Mouse (Mus musculus) right cerebral cortex, postnatal 4 days (tissue): ENCODE data around the gene Nrg3.

ENCODE experiments used
- DNase-seq: peaks from one replicate; pipeline ENCODE4 v3.0.0-alpha.2; 2022

Gene Nrg3

DNA sequence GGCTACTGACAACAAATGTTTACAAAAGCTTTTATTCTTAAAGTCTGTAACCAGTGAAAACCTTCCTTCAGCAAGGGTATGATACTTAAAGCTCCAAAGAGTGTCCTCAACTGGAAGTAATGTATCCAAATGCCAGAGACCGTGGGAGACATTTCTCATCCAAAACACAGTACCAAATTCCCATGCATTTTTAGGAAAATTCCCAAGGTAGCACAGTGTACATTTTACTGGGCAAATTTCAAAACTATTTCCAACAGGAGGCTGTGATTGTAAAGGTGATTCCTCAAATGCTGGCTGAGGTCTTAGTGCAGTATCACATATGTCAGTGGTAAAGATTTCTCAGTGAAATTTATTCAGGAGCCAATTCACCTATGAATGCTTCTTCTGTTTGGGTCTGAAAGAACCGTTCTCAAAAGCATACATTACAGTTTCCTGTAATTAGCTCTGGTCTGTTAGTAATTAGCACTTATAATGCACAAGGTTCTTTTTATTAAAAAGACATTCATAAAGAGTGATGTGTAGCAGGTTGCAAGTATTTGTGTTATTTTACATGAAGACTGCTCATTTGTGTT, 536.3 kb downstream of the Nrg3 start:
- no peak for DNase-seq

DNA sequence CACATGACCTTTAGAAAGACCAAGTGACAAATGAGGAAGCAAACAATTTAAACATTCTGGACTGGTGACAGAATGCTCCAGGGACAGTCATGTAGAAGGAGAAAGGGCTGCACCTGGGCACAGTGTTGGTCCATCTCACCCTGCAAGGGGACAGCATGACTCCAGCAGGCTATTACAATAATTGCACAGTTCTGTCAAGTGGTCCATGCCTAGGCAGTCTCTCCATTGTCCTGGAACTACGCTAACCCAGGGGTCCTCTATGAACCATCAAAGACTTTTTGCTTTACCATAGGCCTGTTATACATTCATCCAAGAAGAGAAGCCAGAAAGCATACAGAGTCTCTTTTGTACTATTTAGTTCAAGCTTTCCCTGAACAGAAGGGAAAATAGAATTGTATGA, 549.2 kb downstream of the Nrg3 start:
- DNase-seq: no peak

DNA sequence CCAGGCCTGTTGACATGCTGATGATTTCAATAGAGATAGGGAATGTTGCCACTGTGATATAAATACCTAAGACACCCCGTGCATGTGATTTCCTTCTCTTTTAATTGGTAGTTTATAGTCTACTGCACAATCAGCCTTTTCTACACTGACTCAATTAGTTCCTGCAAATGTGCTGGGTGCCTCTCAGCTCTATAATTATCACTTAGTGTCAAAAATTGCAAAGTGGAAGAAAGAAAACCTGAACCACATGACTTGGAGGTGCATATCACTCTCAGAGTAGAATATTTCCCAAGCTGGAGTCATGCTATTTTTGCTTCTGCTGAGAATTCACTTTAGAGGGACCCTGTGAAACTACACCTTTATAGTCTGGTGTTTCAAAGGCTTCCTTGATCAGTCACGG, 552.1 kb downstream of the Nrg3 start:
- DNase-seq: no peak

DNA sequence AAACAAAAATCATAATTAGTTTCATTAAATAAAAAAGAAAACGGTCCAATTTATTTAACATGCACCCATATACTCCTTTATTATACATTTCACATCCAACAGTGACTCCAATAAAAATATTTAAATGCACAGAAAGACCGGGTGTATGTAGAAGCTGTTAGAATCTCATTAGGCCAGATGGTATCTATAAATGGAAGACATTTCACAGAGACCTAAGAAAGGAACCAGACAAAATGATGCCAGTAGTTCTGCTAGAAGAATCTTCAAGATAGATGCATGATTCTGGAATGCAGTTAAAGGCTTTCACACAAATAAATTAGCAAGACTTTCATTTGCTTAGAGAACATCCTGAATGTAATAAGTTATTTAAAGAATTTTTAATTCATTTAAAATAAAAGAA, 602.3 kb downstream of the Nrg3 start:
- DNase-seq: no peak

DNA sequence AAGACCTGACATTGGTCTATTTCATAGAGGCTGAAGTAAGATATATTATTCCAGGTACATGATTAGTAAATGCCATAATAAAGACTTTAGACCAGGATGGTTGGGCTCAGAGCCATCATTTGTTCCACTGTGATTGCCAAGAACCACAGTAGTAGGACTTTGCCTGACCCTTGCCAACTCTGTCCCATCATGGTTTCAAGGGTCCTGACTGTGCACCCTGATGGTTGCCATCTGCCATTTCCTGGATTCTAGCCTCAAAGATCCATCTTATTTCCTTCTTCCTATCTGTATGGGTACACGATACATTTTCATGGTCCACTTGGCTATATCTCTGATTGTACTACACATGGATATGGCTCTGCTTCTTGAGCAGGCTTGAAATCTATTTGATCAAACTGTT, 625.3 kb downstream of the Nrg3 start:
- no peak for DNase-seq

DNA sequence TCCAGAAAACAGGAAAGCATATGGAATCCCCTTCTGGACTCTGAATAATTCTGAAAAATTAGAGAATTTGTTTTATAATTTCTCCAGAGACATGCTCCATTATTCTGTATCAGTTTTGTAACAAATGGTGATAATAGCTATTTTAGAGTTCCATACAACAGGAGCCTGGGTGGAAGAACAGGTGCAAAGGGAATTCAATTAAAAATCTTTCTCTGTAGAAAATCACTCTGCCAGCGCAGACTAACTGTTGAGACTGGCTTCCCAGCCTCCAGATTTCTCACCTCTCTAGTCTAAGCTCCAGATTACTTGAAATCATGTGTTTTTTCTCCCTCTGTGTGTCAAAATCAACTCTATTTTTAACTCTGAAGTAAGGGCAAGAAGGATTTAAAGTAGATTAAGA, 625.8 kb downstream of the Nrg3 start:
- no peak for DNase-seq

DNA sequence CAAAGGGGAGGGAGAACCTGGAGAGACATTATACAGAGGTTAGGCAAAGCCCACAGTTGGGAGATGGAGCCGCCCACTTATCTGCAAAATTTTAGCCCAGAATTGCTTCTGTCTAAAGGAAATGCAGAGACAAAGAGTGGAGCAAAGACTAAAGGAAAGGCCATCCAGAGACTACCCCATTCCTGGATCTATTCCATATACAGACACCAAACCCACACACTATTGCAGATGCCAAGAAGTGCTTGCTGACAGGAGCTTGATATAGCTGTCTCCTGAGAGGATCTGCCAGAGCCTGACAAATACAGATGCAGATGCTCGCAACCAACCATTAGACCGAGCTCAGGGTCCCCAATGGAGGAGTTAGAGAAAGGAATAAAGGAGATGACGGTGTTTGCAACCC, 637.9 kb downstream of the Nrg3 start:
- no peak for DNase-seq

DNA sequence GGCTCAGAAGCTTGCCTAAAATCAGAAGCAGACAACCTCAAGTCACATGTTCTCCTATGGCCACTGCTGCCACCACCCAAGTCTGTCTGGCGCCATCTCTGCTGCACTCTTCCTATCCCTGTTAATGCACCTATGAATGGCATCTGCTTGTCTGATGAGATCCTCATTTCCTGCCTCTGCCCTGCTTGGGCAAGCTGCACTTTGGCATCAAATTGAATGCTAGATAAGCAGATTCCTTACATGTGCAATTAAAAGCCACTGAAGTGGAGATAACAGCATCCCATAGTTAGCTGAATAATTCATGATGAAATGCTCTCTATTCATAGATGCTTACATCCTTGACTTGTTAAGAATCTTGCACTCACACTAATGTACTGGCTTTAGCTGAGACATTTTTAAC, 648.0 kb downstream of the Nrg3 start:
- DNase-seq: no peak

DNA sequence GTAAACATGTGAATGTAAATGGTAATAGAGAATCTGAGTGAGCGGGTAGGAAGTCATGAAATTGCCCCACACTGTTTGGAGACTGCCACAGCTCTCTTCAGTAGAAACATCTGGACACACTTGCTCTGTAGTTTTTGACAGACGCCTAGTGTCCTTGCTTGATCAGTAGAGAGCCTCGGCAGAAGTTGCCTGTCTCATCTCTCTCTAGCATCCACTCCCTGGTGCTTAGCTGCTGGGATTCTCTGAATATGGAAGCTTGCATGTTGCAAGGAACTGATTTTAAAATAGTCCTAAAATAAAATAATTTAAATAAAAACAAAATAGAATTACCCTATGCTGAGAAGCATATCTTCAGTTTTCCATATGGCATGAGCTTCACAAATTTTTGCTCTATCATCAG, 675.9 kb downstream of the Nrg3 start:
- DNase-seq: no peak

DNA sequence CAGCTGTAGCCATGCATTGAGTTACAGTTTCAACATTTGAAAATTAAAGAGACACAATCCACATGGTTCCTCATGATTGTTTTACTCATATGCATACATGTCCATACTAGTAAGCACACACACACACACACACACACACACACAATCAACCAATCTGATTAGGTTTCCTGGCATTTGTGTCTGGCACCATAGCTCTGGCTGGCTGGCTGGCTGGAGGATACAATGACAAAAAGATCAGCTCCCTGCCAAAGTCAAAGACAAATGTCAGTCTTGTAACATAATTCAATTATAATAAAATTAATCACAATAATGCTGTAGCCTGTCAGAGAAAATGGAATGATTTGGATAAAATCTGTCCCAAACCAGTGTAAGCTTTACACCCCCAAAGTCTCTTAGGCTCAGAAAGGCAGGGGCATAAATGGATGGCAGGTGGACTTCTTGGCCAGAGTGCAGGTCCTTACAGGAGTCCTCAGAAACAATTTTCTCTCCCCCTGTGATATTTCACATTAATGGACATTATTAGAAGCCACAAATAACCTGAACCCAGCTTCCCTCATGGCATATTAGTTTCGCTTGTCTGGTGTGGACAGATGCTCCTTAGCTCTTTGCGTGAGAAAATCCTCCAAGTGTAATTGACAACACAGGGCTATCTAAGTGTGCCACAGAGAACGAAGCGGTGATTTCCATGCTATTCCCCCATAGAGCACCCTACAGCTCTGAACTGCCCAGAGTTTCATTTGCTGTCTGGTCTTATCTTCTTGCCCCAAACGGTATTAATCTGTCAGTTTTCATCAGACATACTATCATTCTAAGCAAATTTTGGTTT, 697.4 kb downstream of the Nrg3 start:
- DNase-seq: no peak

DNA sequence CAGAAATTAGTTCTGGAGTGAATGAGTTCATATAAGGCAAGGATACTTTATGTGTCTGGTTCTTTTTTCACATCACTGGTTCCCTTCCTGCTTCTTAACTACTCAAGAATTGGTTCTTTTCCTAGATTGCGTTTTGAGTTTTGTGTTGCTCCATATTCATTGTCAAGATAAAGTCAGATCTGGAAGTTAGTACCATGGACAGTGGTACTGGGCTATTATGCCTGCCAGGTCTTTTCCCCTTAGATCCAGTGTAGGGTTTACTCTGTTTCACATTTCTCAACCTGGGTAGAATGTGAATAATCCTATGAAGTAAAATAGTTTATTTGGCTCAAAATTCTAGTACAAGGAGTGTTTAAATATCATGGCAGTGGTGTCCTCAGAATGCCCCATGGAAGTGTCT, 698.1 kb downstream of the Nrg3 start:
- DNase-seq: no peak

DNA sequence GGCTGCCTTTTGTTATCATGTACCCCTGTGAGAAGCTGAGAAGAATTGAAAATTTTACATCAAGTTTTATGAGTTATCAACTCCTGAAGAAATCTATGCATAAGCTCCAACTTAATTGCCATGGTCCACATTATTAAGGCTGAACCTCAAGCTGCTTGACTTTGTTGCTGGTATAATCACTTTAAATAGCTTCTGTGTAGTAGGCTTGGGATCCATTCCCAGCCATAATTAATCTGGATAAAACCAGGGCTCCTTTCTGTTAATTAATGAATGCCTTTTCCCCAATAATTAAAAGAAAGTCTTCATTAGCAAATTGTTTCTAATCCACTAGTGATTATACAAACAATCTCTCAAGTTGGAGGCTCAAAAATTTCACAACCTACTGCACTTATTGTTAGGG, 742.4 kb downstream of the Nrg3 start:
- DNase-seq: no peak

DNA sequence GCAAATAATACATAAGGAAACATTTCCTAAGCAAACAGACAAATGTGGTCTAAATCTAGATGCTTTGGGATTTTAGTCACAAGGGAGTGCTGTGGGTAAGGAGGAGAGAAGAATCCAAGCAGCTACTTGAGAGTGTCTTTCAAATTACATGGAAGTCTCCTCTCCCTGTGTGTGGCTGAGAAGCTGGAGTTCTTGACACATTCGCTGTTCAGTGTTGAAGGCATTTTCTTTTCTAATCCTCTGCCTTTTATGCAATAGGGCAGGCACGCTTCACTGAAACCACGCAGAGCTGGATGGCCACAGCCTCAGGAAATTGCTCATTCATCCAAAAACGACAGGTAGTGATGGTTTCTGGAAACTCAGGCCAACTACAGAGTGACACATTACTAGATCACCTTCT, 769.0 kb downstream of the Nrg3 start:
- DNase-seq: no peak

DNA sequence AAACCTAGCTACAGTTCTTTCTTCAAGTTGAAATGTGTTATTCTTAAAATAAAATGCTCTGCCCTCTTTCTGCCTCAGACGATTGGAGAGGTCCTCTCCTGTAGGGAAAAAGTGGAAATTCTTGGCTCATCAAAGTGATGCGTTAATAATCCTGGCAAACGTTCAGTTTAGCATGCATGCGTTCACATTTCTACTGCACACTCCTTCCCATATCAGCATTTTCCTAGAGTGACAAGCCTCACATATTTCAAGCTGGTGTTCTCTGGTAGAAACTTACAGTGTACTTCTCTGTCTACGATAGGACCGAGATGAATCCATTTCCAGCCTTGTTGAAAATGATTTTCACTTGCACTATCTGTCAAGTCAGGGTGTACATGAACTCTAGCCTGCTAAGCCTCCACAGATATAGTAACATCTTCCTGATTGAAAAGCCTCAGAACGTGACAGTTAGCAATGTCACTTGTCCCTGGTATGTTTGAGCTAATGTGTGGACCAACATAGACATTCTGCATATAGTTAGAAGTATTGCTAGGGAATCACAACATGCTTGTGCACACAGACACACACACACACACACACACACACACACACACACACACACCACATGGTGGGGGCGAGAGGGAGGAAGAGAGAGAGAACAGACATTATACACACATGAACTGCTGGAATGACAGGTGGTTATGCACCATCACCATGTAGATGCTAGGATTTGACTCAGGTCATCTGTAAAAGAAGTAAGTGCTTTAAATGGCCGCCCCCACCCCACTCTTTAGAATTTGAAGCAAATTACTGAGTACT, 770.1 kb downstream of the Nrg3 start:
- no peak for DNase-seq

DNA sequence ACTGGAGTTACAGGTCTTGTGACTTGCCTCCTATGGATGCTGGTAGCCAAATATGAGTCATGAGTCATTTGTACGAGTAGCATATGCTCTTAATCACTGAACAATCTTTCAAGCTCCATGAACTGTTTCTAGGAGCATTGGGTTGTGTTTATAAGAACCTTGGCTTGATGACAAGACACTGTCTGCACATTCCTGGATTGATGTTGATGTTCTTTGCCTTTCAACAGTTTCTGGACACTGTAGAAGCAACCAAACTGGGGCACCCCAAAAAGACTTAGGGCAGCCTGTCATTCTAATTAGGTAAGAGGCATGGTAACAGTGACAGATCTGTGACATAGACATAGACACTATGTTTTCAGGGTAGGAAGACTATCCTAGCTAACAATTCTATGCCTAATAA, 771.5 kb downstream of the Nrg3 start:
- DNase-seq: no peak

DNA sequence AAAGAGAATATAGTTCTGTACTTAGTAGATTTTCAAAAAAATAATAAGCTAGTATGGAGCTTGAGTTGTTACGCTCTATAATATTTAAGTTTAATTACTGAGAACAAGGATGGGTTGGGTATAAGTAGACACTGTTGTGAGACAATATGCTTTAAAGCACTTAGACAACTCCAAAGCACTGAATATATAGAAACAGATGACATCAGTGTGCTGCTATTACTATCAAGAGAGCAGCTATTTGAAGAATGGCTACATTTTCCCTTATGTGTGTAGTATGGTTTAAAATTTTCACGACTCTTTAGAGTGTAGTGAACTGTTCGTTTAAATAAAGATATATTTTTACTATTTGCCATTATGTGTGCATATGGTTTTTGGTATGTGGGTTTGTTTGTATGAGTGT, 771.9 kb downstream of the Nrg3 start:
- DNase-seq: no peak

DNA sequence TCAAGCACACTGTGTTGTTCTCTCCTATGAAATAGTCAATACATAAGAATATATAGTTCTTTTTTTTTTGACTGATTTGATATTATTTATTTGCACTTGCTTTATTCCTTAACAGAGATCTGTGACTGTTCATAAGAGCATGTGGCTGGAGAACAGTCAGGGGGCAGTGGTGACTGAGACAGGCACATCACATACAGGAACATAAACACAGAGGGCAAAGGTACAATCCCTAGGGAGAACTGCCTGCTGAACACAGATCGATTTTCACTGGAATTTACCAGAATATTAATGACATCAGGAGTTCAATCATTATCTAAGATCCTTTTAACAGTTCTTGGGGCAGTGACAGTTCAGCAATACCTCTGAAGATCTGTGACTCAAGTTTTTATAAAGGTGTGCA, 812.9 kb downstream of the Nrg3 start:
- DNase-seq: no peak

DNA sequence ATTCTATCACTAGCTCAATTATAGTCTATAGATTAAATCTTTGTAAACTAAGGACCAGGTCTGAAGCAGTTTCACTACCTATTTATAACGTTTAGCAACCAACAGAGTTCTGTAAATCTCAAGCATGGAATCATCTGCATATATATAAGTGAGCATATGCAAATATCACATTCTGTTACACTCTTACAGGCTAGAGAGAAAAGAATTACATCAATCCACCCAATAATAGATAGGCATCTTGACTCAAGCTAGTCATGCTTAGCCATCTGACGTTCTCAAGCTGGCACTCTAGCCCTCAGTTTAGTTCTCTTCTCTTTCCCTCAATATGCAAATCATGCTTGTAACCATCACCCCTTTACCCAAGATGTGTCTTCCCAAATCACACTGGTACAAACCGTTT, 835.8 kb downstream of the Nrg3 start:
- DNase-seq: no peak

DNA sequence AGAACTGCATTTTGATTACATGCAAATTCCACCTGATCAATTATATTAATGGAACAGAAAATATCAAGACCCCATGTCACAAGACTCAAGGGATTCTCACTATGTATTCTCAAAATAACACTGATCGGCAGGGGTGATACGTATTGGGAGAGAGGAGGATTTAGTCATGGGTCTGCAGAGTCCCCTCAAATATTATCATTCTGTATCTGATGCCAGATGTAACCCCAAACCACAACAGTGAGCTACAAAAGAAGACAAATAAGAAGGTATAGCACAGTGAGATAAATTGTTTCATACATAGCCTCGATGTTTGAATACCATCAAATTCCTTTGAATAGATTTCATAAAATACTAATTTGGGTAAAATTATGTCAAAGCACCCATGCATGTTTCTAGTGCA, 842.8 kb downstream of the Nrg3 start:
- DNase-seq: no peak

DNA sequence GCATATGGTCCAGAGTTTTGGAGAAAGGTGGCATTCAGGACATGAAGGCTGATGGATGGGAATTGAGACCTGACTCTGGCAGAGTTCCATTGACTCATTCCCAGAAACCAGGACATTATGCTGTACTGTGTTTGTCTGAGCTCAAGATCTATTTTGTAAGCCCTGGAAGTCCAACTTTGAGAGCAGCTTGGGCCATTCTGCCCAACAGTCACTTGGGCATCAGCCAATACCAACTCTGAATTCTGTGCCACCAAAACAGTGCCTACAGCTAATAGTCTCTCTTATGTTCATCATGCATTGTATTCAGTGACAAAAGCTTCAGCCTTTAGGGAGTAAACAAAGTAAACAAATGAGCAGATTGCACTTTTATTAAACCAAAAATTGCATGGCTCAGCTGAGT, 843.2 kb downstream of the Nrg3 start:
- no peak for DNase-seq

DNA sequence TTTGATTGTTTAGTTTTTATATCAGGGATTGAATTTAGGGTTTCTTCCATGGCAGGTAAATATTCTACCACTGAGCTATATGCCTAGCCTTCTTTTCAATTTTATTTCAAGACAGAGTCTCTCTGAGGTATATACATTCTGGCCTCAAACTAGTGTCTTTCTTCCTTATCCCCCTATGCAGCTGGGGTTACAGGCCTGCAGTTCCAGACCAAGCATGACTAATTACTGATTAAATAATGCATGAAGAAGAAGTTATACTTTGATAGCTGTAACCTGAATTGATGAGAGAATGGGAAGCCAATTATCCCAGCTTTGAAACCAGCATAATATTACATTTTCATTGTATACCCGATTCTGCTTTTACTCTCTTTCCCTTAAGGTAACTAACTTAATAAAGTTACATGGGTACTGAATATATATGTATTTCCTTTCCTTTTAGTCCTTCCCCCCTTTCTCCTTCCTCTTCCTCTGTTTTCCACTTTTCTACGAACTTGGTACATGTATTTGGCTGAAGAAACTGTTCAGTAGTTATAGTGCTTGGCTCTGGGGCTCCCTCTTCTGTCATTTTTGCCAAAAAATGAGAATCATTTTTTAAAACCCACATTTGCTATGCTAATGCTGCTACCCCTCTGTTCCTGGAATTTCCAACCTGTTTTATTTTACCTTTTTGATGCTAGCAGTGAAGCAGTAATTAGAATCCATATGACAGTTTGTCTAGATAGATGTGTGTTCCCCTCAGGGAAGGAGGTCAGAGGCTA, 843.8 kb downstream of the Nrg3 start:
- DNase-seq: no peak

DNA sequence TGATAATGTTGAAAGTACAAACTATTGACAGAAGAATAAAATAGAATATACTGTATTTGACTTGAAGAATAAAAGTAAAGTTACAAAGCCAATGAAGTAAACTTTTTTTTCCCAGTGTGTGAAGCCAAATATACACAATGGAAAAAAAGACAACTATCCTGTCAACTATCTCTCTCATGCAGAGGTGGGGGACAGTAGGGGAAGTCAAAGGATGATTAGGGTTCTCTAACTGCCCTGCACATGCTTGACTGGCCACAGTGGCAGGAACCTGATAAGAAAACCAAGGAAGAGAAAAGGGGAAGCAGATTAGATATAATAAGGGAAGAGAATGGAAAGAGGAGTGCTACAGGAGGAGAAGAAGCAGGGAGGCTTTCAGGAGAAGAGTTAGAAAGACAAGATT, 855.9 kb downstream of the Nrg3 start:
- DNase-seq: no peak

DNA sequence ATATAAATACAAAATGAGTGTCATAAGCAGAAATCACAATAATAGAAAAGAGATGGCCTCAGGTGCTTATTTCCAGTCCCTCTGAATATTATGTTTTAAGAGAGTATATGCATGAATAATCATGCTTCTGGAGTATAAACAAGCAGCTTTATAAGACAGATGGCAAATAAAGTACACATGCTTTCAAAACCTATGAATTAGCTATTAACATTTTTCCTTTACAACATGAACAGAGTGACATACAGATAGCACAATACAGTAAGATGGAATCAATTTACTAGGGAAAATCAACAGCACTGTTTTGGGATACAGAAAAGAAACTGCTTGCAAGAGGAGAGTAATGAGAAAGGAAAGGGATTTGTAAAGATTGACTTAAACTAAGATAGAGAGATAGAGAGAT, 875.2 kb downstream of the Nrg3 start:
- DNase-seq: no peak

DNA sequence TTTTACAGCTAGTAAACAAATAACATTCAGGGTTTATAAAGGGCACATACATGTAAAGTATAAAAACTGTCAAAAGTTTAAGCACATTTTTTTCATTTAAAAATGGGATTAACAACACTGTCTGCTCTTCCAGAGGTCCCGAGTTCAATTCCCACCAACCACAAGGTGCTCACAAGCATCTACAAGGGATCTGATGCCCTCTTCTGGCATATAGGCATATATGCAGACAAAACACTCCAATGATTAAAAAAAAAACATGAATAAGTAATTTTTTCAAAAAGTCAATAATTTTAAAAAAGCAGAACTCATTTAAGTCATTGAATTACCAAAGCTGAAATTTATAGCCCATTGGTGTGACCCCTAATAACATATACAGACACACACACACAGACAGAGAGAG, 878.6 kb downstream of the Nrg3 start:
- no peak for DNase-seq
